Mouse (Mus musculus) Patski (cell line): ENCODE results near the gene Pclo. TPM values are rescaled to one million over a fixed set of nuclear protein-coding genes. Genes with fewer than 3 reads are reported as not detected.

Experiments used
- ATAC-seq: fragments of 100-300 bp; one replicate; pipeline ENCODE4 v1.8.0; 2021
- CTCF ChIA-PET: fragments of 350-600 bp; sonication (Branson Sonifier 250); formaldehyde crosslinking; loops from one replicate; lab custom pipeline; 2022; ENCODE audit warnings: inconsistent platforms; lab: Charles Lee
- POLR2A ChIA-PET: fragments of 350-600 bp; sonication (Branson Sonifier 250); formaldehyde crosslinking; loops from one replicate; lab custom pipeline; 2022; ENCODE audit warnings: antibody characterized with exemption, inconsistent platforms; lab: Charles Lee
- DNase-seq: peaks from one replicate; pipeline ENCODE4 v3.0.0-alpha.2; 2011; ENCODE audit warnings: low read depth, low spot score
- H3K27me3 ChIP-seq: fragments of 371-371 bp; one replicate; pipeline ENCODE4 v1.5.1; 2021
- CTCF ChIP-seq: fragments of 100-300 bp; IDR thresholded peaks from one replicate; pipeline ENCODE4 v1.5.1; 2021
- in situ Hi-C: fragments of 300-500 bp; cut with MboI; formaldehyde crosslinking; loops from 3 replicates; pipeline ENCODE4 v1.11.1; 2018; ENCODE audit warnings: low pct_unique_long_range_greater_than_20kb, mixed read lengths
- polyA plus RNA-seq: library from polyadenylated mRNA; unstranded; gene quantifications from one replicate; pipeline ENCODE4 v1.2.3, GENCODE M21; 2021

Pclo gene
- polyA plus RNA-seq, 1 experiment from 2014 or later = not detected

GRCm38 (mm10) chr5:14691995-14692394, 177.3 kb downstream of the Pclo start:
- POLR2A ChIA-PET = no interaction called here

GRCm38 (mm10) chr5:14696745-14697144, 182.0 kb downstream of the Pclo start:
- peaks cover 15% of the 10 kb centered on the region for H3K27me3 ChIP-seq
- POLR2A ChIA-PET = no interaction called here
- in situ Hi-C loops = no loop called here
- CTCF ChIA-PET = no interaction called here
- TF ChIP-seq CTCF = no peak
- DNase-seq (no peak), ATAC-seq (no peak)

More at GRCm38 (mm10) chr5:14691995-14692394, 177.3 kb downstream of the Pclo start:
- ATAC-seq (no peak), DNase-seq (no peak)
- H3K27me3 ChIP-seq = peaks cover 15% of the 10 kb centered on the region
- CTCF ChIA-PET = no interaction called here
- in situ Hi-C loops = no loop called here
- no peak for TF ChIP-seq CTCF

DNA sequence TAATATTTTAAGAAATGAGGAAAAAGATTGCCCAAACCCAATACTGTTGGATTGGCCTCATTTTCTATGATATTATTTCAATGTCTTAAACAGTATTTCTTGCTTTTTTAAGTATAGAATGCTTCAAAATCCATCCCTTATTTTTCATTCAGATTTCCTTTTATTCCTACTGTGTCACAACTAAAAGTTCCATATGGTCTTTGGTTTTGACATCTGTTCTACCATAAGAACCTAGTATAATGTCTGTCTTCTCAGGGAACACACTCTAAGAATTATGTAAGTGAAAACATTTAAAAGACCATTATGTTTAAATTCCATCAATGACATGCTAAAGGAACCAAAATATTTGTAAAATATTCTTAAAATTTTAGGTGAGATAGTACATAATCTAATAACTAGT, 186.2 kb downstream of the Pclo start:
- H3K27me3 ChIP-seq = no peaks in the 10 kb centered on the region
- POLR2A ChIA-PET = no interaction called here
- CTCF ChIA-PET = no interaction called here
- TF ChIP-seq CTCF = no peak
- ATAC-seq (no peak), DNase-seq (no peak)
- in situ Hi-C loops = no loop called here

- in situ Hi-C loops = no loop called here
- CTCF ChIA-PET = no interaction called here
- no peak for ATAC-seq
- no peak for DNase-seq
- H3K27me3 ChIP-seq = no peaks in the 10 kb centered on the region
- no peak for TF ChIP-seq CTCF
- POLR2A ChIA-PET = no interaction called here
Observed at GRCm38 (mm10) chr5:14705423-14705822, 190.7 kb downstream of the Pclo start.

- ChIA-PET POLR2A (no interaction called here), CTCF (no interaction called here)
- no peaks in the 10 kb centered on the region for H3K27me3 ChIP-seq
- in situ Hi-C loops = no loop called here
- ATAC-seq = no peak
- no peak for TF ChIP-seq CTCF
- no peak for DNase-seq
Observed at GRCm38 (mm10) chr5:14707311-14707710, 192.6 kb downstream of the Pclo start.

- DNase-seq = no peak
- no peak for TF ChIP-seq CTCF
- ATAC-seq = no peak
- ChIA-PET POLR2A (no interaction called here), CTCF (no interaction called here)
- in situ Hi-C loops = no loop called here
- H3K27me3 ChIP-seq = peaks cover 7% of the 10 kb centered on the region
Observed at GRCm38 (mm10) chr5:14723576-14723975, 208.9 kb downstream of the Pclo start.

GRCm38 (mm10) chr5:14728676-14729253, 214.0 kb downstream of the Pclo start:
- ChIA-PET CTCF (no interaction called here), POLR2A (no interaction called here)
- in situ Hi-C loops = no loop called here
- TF ChIP-seq CTCF = no peak
- no peak for ATAC-seq
- H3K27me3 ChIP-seq = no peaks in the 10 kb centered on the region
- no peak for DNase-seq

- no peak for TF ChIP-seq CTCF
- peaks cover 4% of the 10 kb centered on the region for H3K27me3 ChIP-seq
- CTCF ChIA-PET = interaction anchor here (0.7 kb wide), 1 partner anchor 15 kb away, joined by 4 read pairs; no protein-coding TSS in a partner anchor
- in situ Hi-C loops = no loop called here
- ATAC-seq = no peak
- POLR2A ChIA-PET = no interaction called here
- no peak for DNase-seq
Observed at GRCm38 (mm10) chr5:14750882-14751281, 236.2 kb downstream of the Pclo start.

DNA sequence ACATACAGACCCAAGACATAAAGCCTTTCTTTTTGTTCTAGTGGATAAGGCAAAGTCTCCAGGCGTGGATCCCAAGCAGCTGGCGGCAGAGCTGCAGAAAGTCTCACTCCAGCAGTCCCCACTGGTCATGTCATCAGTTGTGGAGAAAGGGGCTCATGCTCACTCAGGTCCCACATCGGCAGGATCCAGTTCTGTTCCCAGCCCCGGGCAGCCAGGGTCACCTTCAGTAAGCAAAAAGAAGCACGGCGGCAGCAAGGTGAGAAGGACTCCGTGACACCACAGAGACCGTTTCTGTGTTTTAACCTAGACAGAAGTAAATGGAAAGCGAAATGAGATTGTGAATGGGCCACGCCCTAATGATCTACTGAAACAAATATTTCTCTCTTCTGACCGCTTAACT, 252.0 kb downstream of the Pclo start:
- POLR2A ChIA-PET = interaction anchor here (0.6 kb wide), 1 partner anchor 36 kb away, joined by 3 read pairs; no protein-coding TSS in a partner anchor
- ATAC-seq (no peak), DNase-seq (no peak)
- H3K27me3 ChIP-seq = peaks cover 14% of the 10 kb centered on the region
- CTCF ChIA-PET = no interaction called here
- in situ Hi-C loops = no loop called here
- no peak for TF ChIP-seq CTCF

GRCm38 (mm10) chr5:14782362-14783082, 267.8 kb downstream of the Pclo start:
- ChIA-PET POLR2A (no interaction called here), CTCF (interaction anchor here (1.2 kb wide), 1 partner anchor 28 kb away, joined by 3 read pairs; no protein-coding TSS in a partner anchor)
- ATAC-seq = no peak
- no peak for DNase-seq
- peaks cover 7% of the 10 kb centered on the region for H3K27me3 ChIP-seq
- no peak for TF ChIP-seq CTCF
- in situ Hi-C loops = no loop called here

DNA sequence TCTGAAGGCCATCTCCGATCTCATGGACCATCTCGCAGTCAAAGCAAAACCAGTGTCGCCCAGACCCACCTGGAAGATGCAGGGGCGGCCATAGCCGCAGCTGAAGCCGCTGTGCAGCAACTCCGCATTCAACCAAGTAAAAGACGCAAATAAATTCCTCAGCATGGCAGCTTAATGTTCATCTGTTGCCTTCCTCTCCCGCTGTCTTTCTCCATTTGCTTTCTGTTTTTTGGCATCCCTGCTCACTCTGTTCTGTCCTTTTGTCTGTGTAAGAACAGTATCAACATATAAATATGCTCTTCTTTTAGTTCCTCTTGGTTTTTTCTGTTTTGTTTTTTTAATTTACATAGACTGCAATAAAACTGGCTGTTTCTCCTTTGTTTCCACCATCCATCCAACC, 279.2 kb downstream of the Pclo start:
- DNase-seq = no peak
- ATAC-seq = no peak
- no peak for TF ChIP-seq CTCF
- in situ Hi-C loops = no loop called here
- ChIA-PET POLR2A (no interaction called here), CTCF (interaction anchor here (1.0 kb wide), 1 partner anchor 13 kb away, joined by 3 read pairs; no protein-coding TSS in a partner anchor)
- peaks cover 16% of the 10 kb centered on the region for H3K27me3 ChIP-seq
